Mouse (Mus musculus) erythroblast, embryonic 14.5 days (primary cell): ENCODE measurements at regions not wholly inside any gene's neighbourhood (a gene's known extent, or its start where the extent isn't known, plus 50 kb on each side); places are given as distances from the start of the nearest gene placed in this dataset.

Source experiments
- H3K27me3 ChIP-seq: 2 replicates; pipeline ENCODE4 v1.6.1; 2012; ENCODE audit warnings: inconsistent platforms; ENCODE audit not compliant: control insufficient read depth
- H3K36me3 ChIP-seq: 2 replicates; pipeline ENCODE4 v1.6.1; 2012; ENCODE audit warnings: mild to moderate bottlenecking, inconsistent platforms; ENCODE audit not compliant: control insufficient read depth
- H3K4me1 ChIP-seq: 2 replicates; pipeline ENCODE4 v1.6.1; 2012; ENCODE audit warnings: inconsistent platforms; ENCODE audit not compliant: control insufficient read depth
- H3K4me3 ChIP-seq: replicated peaks from 2 replicates; pipeline ENCODE3; 2012; ENCODE audit warnings: moderate library complexity, mild to moderate bottlenecking, inconsistent platforms
- H3K9me3 ChIP-seq: 2 replicates; pipeline ENCODE4 v1.6.1; 2012; ENCODE audit warnings: low read length, inconsistent platforms, mixed read lengths; ENCODE audit not compliant: control insufficient read depth
- GATA1 ChIP-seq: IDR thresholded peaks from 2 replicates; pipeline ENCODE4 v1.6.1; 2012; ENCODE audit warnings: low read length, inconsistent platforms, mixed read lengths
- TAL1 ChIP-seq: IDR thresholded peaks from 3 replicates; pipeline ENCODE4 v1.6.1; 2012; ENCODE audit warnings: low read length, inconsistent platforms, mixed read lengths

GRCm38 (mm10) chr4:152916576-152916975 is 438.9 kb upstream of the Kcnab2 start:
- Histone ChIP-seq H3K4me3 (no peak overlapping the region), H3K4me1 (no peaks in the 10 kb centered on the region; the same call in 1 of the 2 replicates), H3K27me3 (no peaks in the 10 kb centered on the region), H3K36me3 (no peaks in the 10 kb centered on the region), H3K9me3 (peaks cover 45% of the 10 kb centered on the region)
- TF ChIP-seq GATA1 (no peak), TAL1 (no peak)

DNA sequence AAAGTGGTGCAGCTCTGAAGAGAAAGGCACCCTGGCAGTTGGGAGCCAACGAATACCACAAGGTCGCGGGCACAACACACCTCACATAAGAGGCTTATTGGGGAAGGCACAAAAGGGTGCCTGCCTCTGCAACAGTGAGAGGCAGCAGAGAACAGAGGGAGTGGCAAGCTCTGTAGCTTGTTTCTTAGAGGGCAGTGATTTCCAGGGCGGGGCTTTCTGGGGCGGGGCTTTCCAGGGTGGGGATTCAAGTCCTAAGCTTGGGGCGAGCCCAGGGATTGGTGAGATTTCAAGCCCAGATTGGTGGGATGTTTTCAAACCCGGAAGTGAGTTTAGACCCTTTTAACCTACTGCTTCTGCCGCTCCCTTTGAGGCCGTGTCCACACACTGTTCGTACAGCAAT is 435.8 kb upstream of the Kcnab2 start:
- Histone ChIP-seq H3K27me3 (no peaks in the 10 kb centered on the region), H3K36me3 (no peaks in the 10 kb centered on the region), H3K4me1 (no peaks in the 10 kb centered on the region; the same call in 1 of the 2 replicates), H3K4me3 (no peak overlapping the region), H3K9me3 (peaks cover 43% of the 10 kb centered on the region)
- TF ChIP-seq GATA1: no peak
- no peak for TF ChIP-seq TAL1

- no peak for TF ChIP-seq TAL1
- no peak for TF ChIP-seq GATA1
- no peaks in the 10 kb centered on the region; the same call in 1 of the 2 replicates for H3K4me1 ChIP-seq
- H3K36me3 ChIP-seq: no peaks in the 10 kb centered on the region
- H3K9me3 ChIP-seq: peaks cover 46% of the 10 kb centered on the region
- H3K4me3 ChIP-seq: no peak overlapping the region
- no peaks in the 10 kb centered on the region for H3K27me3 ChIP-seq
Observed at GRCm38 (mm10) chr4:152912846-152913245, 435.2 kb upstream of the Kcnab2 start.

DNA sequence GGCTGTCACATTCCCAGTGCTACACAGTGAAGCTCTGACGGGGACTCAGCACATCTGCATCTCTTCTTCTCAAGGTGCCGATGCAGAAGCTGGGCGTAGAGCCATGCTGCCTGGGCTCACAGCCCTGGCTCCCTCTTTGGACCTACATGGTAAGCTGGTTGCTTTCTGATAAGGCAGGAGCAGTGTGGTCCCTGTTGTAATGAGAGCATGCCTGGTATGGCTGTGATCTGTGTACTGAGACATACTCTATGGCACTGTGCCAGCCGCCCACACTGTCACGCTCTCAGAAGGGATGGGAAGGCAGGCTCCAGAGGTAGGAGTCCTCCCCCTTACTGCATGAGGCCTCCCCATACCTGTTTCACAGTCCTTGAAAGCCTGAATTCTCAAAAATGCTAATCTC is 430.6 kb upstream of the Kcnab2 start:
- Histone ChIP-seq H3K9me3 (peaks cover 59% of the 10 kb centered on the region), H3K27me3 (no peaks in the 10 kb centered on the region), H3K4me3 (no peak overlapping the region), H3K4me1 (no peaks in the 10 kb centered on the region; the same call in 1 of the 2 replicates), H3K36me3 (no peaks in the 10 kb centered on the region)
- TF ChIP-seq GATA1 (no peak), TAL1 (no peak)

DNA sequence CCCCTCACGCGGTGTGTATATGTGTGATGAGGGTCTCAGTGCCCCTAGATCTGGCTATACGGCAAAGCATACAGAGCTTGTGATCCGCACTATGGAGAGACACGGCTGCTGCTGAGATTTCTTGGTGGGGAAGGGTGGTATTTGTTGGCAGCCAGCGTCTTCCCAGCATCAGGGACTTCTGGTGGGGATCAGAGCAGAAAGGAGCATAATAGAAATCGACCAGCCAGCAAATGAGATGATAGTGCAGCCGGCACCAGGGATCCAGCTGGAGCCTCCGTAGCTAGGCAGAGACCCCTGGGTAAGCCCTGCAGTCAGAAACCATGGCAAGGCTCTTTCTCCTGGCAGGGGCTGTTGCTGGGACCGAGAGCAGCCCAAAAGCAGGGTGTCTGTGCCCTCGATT is 425.2 kb upstream of the Kcnab2 start:
- H3K4me3 ChIP-seq: no peak overlapping the region
- H3K9me3 ChIP-seq: peaks cover 58% of the 10 kb centered on the region
- no peaks in the 10 kb centered on the region for H3K27me3 ChIP-seq

DNA sequence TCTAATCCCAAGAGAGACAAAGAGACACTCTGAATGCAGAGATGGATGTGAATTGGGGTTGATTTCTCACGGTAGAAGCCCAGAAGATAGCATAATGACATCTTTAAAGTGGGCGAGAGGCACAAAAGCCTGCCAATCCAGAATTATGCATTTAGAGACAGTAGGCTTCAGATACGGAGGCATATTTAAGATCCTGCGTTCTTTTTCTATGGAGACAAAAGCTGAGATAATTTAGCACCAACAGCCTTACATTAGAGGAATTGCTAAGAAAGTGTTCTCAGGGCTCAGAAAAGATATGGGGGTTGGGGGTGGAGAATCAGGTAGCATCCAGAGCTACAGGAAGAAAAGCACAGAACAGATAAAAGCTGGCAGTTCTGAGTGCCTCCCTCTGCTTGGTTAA is 422.4 kb upstream of the Kcnab2 start:
- H3K27me3 ChIP-seq: no peaks in the 10 kb centered on the region
- TF ChIP-seq GATA1 (no peak), TAL1 (no peak)

More for the DNA sequence above, 425.2 kb upstream of the Kcnab2 start:
- TF ChIP-seq TAL1 (no peak), GATA1 (no peak)
- Histone ChIP-seq H3K4me1 (no peaks in the 10 kb centered on the region; the same call in 1 of the 2 replicates), H3K36me3 (no peaks in the 10 kb centered on the region)

GRCm38 (mm10) chr4:152895076-152895475 is 417.4 kb upstream of the Kcnab2 start:
- Histone ChIP-seq H3K9me3 (peaks cover 45% of the 10 kb centered on the region), H3K4me1 (no peaks in the 10 kb centered on the region), H3K4me3 (no peak overlapping the region), H3K27me3 (no peaks in the 10 kb centered on the region), H3K36me3 (no peaks in the 10 kb centered on the region)
- TF ChIP-seq TAL1 (no peak), GATA1 (no peak)

More for the DNA sequence above, 422.4 kb upstream of the Kcnab2 start:
- H3K4me3 ChIP-seq: no peak overlapping the region
- H3K36me3 ChIP-seq: no peaks in the 10 kb centered on the region
- H3K4me1 ChIP-seq: no peaks in the 10 kb centered on the region
- peaks cover 47% of the 10 kb centered on the region for H3K9me3 ChIP-seq

- TF ChIP-seq TAL1 (no peak), GATA1 (no peak)
- H3K4me3 ChIP-seq: no peak overlapping the region
- H3K4me1 ChIP-seq: no peaks in the 10 kb centered on the region
- H3K9me3 ChIP-seq: peaks cover 60% of the 10 kb centered on the region
- no peaks in the 10 kb centered on the region for H3K36me3 ChIP-seq
- no peaks in the 10 kb centered on the region for H3K27me3 ChIP-seq
Observed at GRCm38 (mm10) chr4:152892997-152893396, 415.3 kb upstream of the Kcnab2 start.

DNA sequence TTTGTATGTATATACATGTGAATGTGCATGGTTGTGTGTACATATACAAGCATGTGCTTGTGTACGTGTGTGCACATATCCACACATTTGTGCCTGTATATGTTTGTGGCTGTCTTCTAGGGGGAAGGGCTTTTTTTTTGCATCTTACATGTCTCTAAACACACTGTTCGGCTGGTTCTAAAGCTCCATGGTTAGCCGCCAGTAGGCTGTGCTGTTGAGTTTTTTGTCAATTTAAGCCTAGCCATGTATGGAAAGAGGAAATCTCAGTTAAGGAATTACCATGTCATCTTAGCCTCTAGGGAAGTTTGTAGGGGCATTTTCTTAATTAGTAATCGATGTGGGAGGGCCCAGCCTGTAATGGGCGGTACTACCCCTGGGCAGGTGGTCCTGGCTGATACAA is 411.5 kb upstream of the Kcnab2 start:
- Histone ChIP-seq H3K4me1 (no peaks in the 10 kb centered on the region; the same call in 1 of the 2 replicates), H3K9me3 (peaks cover 78% of the 10 kb centered on the region), H3K27me3 (no peaks in the 10 kb centered on the region), H3K36me3 (no peaks in the 10 kb centered on the region), H3K4me3 (no peak overlapping the region)
- TF ChIP-seq GATA1: no peak

GRCm38 (mm10) chr4:152888306-152888705 is 410.6 kb upstream of the Kcnab2 start:
- Histone ChIP-seq H3K36me3 (no peaks in the 10 kb centered on the region), H3K4me3 (no peak overlapping the region), H3K4me1 (no peaks in the 10 kb centered on the region; the same call in 1 of the 2 replicates), H3K9me3 (peaks cover 86% of the 10 kb centered on the region), H3K27me3 (no peaks in the 10 kb centered on the region)
- TF ChIP-seq GATA1 (no peak), TAL1 (no peak)
